Mouse (Mus musculus): ENCODE results near the gene BC051019. TPM values are rescaled to one million over a fixed set of nuclear protein-coding genes. Genes with fewer than 3 reads are reported as not detected.

BC051019 gene
- not detected for total RNA-seq (2023)

DNA sequence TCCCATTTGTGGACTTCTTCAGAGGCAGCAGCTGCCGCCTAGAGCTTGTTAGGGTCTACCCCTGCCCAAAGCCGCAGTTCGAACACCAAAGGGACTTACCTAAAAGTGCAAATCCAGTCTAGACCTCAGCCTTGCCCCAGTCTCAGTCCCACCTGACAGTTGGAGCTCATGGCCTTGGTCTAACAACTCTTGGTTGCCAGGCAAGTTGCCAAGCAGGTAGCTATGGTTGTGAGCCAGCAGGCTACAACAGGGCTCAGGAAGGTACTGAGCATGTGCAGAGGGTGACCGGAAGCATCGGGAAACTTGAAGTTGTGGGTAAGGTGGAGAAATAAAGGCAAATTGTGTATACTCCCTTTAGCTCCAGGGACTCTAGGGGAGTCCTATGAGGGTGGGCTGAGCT is at the start of gene BC051019:
TSS of gene BC051019 (minus strand) at position 154 of the 400 bp plus-strand sequence.

DNA sequence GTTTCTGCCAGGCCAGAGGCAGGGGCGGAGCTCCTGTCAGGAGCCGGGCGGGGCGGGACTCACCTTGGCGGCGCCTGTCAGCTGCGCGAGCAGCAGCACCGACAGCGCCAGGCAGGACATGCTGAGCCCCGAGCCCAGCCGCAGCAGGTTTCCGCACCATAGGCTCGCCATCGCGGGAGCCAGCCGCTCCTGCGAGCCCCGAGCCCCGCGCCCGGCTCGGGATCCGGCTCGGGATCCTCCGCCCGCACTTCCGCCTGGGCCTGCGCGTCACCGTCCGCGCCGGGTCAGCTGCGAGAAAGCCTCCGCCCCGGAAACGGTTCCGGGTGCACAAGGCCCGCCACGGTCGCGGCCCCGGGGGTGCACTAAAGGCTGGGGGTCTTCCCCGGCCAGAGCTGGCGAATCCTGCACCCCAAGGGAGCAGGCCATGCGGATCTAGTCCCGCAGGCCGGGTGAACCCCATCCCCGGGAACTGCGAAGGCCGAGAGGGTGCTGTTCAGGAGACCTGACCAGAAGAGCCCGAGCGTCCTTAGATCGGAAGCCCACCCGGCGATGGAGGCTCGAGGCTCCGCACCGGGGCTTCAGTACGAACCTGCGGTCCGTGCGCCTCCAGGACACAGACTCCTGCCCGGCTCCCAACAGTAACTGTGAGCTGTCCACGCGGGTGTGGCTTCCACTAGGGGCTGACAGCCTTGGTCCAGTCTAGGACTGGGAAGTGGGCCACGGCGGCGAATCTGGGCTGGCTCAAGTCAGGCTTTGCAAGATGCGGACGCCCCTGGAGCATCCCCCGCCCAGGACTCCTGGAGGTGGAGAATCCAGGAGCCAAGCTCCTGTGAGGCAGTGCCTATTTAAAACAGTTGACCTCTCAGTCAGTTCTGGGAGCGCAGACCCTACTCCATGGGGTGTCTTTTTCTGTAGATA is 28.6 kb upstream of the BC051019 start, which contains the start of gene Tmem9b:
TSS of gene Tmem9b (minus strand) at position 868 of the 918 bp plus-strand sequence.

DNA sequence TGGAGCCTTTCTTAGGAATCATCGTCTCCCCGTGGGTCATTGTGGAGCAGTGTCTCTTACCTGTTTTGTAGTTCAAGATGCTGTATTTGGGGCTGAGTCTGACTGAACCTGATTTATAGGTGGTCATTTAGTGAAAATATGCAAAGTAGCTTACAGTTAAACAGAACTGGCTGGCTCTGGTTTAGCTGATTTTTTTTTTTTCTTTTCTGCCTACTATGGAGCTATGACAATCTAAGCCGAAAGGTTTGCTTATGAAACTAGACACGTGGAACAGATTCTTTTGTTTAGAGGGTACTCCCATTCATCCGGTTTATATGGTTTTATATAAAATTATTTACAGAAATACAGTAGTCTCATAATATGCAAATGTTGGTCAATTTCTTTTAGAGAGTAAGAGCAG is 8.0 kb upstream of the BC051019 start, which contains the start of gene Ascl3:
TSS of gene Ascl3 (minus strand) at position 101 of the 400 bp plus-strand sequence.

DNA sequence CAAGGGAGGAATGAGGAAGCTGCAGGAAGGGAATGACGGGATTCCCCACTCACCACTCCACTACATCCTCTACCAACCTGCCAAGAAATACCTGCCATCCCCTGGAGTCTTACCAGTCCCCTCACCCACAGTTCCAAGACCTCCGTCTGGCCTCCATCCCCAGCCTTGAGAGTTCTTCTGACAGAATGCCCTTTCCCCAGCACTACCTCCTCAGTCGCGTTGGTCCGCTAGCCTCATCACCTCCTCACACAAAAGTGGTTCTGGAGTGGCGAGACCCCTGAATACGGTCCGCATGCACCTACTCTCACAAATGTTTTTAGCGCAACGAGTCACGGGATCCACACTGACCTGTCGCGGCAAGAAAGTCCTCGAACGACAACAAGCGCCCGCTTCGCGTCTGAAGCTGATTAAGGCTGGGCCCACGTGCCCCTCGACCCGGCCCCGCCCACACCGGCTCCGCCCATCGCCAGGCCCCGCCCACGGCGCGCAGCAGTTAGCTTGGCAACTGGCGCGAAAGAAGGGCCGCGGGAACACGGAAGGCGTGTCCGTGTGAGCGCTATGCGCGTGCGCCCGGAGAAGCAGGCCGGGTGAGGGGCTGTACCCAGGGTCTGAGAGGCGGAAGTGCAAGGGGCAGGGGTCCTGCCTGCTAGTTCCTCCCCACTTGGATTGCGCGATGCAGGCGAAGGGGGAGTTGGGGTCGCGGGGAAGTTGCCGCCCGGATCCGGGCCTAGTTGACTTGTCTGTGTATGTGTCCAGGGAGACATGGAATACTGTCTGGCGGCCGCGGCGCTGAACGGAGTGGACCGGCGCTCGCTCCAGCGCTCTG is 20.2 kb downstream of the BC051019 start, which contains the start of the genes St5 and Akip1:
TSS of gene St5 (minus strand) at position 416 of the 826 bp plus-strand sequence.
TSS of gene Akip1 (plus strand) at position 501 of the 826 bp plus-strand sequence.

Other genes with a start within 250 kb of the BC051019 start
- 0.18 TPM for gene Trim66, start 215.7 kb downstream of the BC051019 start, total RNA-seq (2023)
- gene Rpl27a, start 204.7 kb downstream of the BC051019 start, total RNA-seq (2023) = 584 TPM
- 2.2 TPM for gene St5, start 20.2 kb downstream of the BC051019 start, total RNA-seq (2023)
- gene Akip1, start 20.2 kb downstream of the BC051019 start, total RNA-seq (2023) = 13.4 TPM
- gene Ascl3, start 7.9 kb upstream of the BC051019 start, total RNA-seq (2023) = 1.2 TPM
- gene Tmem9b, start 29.0 kb upstream of the BC051019 start, total RNA-seq (2023) = 35.0 TPM
- gene Nrip3, start 58.2 kb upstream of the BC051019 start, total RNA-seq (2023) = 0.18 TPM
- not detected for gene Scube2, start 141.8 kb upstream of the BC051019 start, total RNA-seq (2023)
- 25.8 TPM for gene Dennd5a, start 236.6 kb upstream of the BC051019 start, total RNA-seq (2023)